Mouse (Mus musculus): ENCODE data around the gene Gm9945. TPM values are rescaled to one million over a fixed set of nuclear protein-coding genes. Genes with fewer than 3 reads are reported as not detected.

The Gm9945 gene
- polyA plus RNA-seq, 1 experiment from 2014 or later = 0.19 TPM

- DNase-seq (ENCODE audit: low spot score) (no peak), ATAC-seq (peak; percentile 18; the same call in 1 of the 2 replicates)
- Histone ChIP-seq H3K4me1 (ENCODE audit: control insufficient read depth, insufficient read depth, low read length) (peaks cover 10% of the 10 kb centered on the region), H3K4me2 (ENCODE audit: low read length) (peak overlapping the region; percentile 48), H3K36me3 (ENCODE audit: control insufficient read depth, insufficient read depth, low read length) (no peaks in the 10 kb centered on the region), H3K9ac (ENCODE audit: low read length) (no peak overlapping the region), H3K27ac (ENCODE audit: low read depth, low read length) (no peak overlapping the region), H3K9me3 (replicated peaks; ENCODE audit: control insufficient read depth, low read length) (no peaks in the 10 kb centered on the region), H3K27me3 (replicated peaks; ENCODE audit: control insufficient read depth, insufficient read depth, low read length) (peaks cover 23% of the 10 kb centered on the region), H3K4me3 (ENCODE audit: low read depth, low read length) (0 out of 2 replicates have a peak overlapping the region, but pooled peaks have one; percentile 10)
- 23% methylated on average over 16 of the region's 16 CpGs for WGBS
Measured at GRCm38 (mm10) chr11:53469294-53469967, 10.5 kb upstream of the Gm9945 start.

DNA sequence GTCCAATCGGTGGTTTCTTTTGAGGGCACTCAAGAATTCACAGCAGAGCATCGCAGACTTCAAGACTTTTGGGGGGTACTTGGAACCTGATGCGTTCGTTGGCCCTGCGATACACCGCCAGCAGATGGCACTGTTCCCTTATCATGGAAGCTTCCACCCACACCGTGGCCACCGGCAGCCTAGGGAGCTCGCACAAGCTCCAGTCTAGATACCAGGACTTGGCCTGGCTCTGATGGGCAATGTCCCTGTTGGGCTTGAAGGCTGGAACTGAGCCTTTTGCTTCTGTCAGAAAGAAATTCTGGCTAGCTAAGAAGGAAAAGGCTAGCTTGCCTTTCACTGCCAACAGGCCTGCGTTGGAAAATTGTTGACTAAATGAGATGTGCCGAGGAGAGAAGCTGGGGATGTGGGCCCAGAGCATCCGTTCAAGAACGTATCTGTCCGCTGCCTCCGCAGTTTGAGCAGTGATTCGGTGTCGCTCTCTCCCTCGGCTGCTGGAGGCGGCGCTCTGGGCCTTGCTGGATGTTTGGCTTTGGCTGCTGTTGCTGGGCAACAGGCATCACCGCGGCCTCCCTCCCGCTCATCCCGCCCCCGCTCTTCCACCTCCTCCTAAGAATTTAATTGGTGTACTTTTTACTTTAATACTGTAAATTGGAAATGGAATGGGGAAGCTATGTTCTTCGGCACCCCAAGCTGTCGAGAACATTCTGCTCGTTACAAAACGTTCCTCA lies 9.8 kb upstream of the Gm9945 start, which contains the start of gene Gm9837:
Gene Gm9837 (minus strand): TSS at position 512 of the 728 bp plus-strand sequence.
- Histone ChIP-seq H3K9me3 (replicated peaks; ENCODE audit: control insufficient read depth, low read length) (no peaks in the 10 kb centered on the region), H3K4me2 (ENCODE audit: low read length) (peak within 1 kb of the TSS; percentile 48), H3K27me3 (replicated peaks; ENCODE audit: control insufficient read depth, insufficient read depth, low read length) (peaks cover 16% of the 10 kb centered on the region), H3K9ac (ENCODE audit: low read length) (peak within 1 kb of the TSS; percentile 44; the same call in 1 of the 2 replicates), H3K27ac (ENCODE audit: low read depth, low read length) (peak within 1 kb of the TSS; percentile 2; the same call in 1 of the 2 replicates), H3K4me1 (ENCODE audit: control insufficient read depth, insufficient read depth, low read length) (peaks cover 17% of the 10 kb centered on the region), H3K36me3 (ENCODE audit: control insufficient read depth, insufficient read depth, low read length) (no peaks in the 10 kb centered on the region), H3K4me3 (ENCODE audit: low read depth, low read length) (peak within 1 kb of the TSS; percentile 10)
- peak; percentile 89 for ATAC-seq
- WGBS = 1% methylated on average over 29 of the region's 29 CpGs
- peak; percentile 96 for DNase-seq (ENCODE audit: low spot score)

GRCm38 (mm10) chr11:53472709-53473108 lies 7.3 kb upstream of the Gm9945 start:
- Histone ChIP-seq H3K36me3 (ENCODE audit: control insufficient read depth, insufficient read depth, low read length) (no peaks in the 10 kb centered on the region), H3K4me1 (ENCODE audit: control insufficient read depth, insufficient read depth, low read length) (peaks cover 15% of the 10 kb centered on the region), H3K9me3 (replicated peaks; ENCODE audit: control insufficient read depth, low read length) (no peaks in the 10 kb centered on the region), H3K4me3 (ENCODE audit: low read depth, low read length) (no peak overlapping the region), H3K27me3 (replicated peaks; ENCODE audit: control insufficient read depth, insufficient read depth, low read length) (peaks cover under 1% of the 10 kb centered on the region), H3K27ac (ENCODE audit: low read depth, low read length) (no peak overlapping the region), H3K9ac (ENCODE audit: low read length) (no peak overlapping the region), H3K4me2 (ENCODE audit: low read length) (no peak overlapping the region)
- ATAC-seq (no peak), DNase-seq (ENCODE audit: low spot score) (no peak)
- 81% methylated on average over 3 of the region's 3 CpGs for WGBS

GRCm38 (mm10) chr11:53475620-53476019 lies 4.3 kb upstream of the Gm9945 start:
- Histone ChIP-seq H3K27me3 (replicated peaks; ENCODE audit: control insufficient read depth, insufficient read depth, low read length) (peaks cover 28% of the 10 kb centered on the region), H3K4me3 (ENCODE audit: low read depth, low read length) (no peak overlapping the region), H3K4me1 (ENCODE audit: control insufficient read depth, insufficient read depth, low read length) (peaks cover 16% of the 10 kb centered on the region), H3K27ac (ENCODE audit: low read depth, low read length) (peak overlapping the region; percentile 78; the same call in 1 of the 2 replicates), H3K36me3 (ENCODE audit: control insufficient read depth, insufficient read depth, low read length) (no peaks in the 10 kb centered on the region), H3K9ac (ENCODE audit: low read length) (no peak overlapping the region; the same call in 1 of the 2 replicates), H3K9me3 (replicated peaks; ENCODE audit: control insufficient read depth, low read length) (0 out of 2 replicates have a peak, but pooled peaks cover 2% of the 10 kb centered on the region), H3K4me2 (ENCODE audit: low read length) (peak overlapping the region; percentile 33)
- DNase-seq (ENCODE audit: low spot score) (peak; percentile 73), ATAC-seq (0 out of 2 replicates have a peak, but pooled peaks have one; percentile 40)
- 18% methylated on average over 8 of the region's 8 CpGs for WGBS

DNA sequence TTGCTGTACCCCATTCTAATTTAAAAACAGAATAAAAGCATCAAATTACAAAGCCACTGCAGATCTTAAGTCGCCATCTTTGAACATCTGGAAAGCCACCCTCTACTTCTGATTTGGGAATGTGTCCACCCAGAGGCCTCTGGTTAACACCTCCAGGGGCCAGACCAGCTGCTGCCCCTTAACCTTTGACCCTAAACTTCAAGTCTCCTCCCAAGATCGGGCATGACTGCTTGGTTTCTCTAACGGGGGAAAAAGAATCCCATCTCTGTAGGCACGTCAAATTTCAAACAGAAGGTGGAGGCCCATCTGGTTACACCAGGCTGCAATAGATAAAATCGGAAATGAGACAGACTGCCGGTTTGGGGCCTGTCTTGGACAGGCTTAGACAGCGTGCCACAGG lies 2.1 kb upstream of the Gm9945 start:
- Histone ChIP-seq H3K4me2 (ENCODE audit: low read length) (no peak overlapping the region), H3K36me3 (ENCODE audit: control insufficient read depth, insufficient read depth, low read length) (no peaks in the 10 kb centered on the region), H3K27me3 (replicated peaks; ENCODE audit: control insufficient read depth, insufficient read depth, low read length) (peaks cover 36% of the 10 kb centered on the region), H3K4me1 (ENCODE audit: control insufficient read depth, insufficient read depth, low read length) (peaks cover 14% of the 10 kb centered on the region; the same call in 1 of the 2 replicates), H3K27ac (ENCODE audit: low read depth, low read length) (no peak overlapping the region), H3K9ac (ENCODE audit: low read length) (no peak overlapping the region), H3K9me3 (replicated peaks; ENCODE audit: control insufficient read depth, low read length) (0 out of 2 replicates have a peak, but pooled peaks cover 2% of the 10 kb centered on the region), H3K4me3 (ENCODE audit: low read depth, low read length) (no peak overlapping the region)
- no peak for ATAC-seq
- no peak for DNase-seq (ENCODE audit: low spot score)
- WGBS = 58% methylated on average over 7 of the region's 7 CpGs

DNA sequence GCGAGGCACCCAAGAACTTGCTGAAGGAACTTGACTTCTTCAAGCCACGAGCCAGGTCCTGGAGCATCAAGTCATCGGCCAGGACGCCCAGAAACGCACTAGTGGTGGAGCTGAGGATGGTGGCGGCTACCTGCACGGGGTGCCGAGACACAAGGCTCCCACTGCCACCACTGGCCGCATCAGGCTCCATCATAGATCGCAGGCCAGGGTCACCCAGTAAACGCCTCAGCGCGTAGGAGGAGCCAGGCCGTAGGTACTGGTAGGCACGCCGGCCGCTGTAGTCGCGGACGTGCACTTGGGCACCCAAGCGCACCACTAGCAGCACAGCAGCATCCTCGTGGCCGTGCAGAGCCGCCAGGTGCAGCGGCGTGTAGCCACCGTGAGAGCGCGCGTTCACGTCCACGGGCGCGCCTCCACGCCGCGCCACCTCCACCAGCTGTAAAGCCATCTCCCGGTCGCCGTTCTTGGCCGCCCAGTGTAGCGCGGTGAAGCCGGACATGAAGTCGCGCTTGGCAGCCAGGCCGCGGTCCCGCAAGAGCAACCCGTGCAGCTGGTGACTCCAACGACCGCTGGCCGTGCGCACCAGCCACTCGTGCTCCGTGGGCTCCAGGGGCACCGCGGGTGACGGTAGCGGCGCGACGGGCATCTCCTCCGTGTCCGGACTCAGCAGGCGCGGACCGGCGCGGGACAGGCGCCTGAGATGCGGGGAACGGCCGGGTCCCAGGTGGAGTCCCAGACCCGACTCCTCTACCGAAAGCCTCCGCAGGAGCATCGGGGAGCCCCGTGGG lies 1.4 kb upstream of the Gm9945 start:
- Histone ChIP-seq H3K4me3 (ENCODE audit: low read depth, low read length) (peak overlapping the region; percentile 39), H3K9me3 (replicated peaks; ENCODE audit: control insufficient read depth, low read length) (0 out of 2 replicates have a peak, but pooled peaks cover 2% of the 10 kb centered on the region), H3K4me2 (ENCODE audit: low read length) (peak overlapping the region; percentile 62), H3K27me3 (replicated peaks; ENCODE audit: control insufficient read depth, insufficient read depth, low read length) (peaks cover 36% of the 10 kb centered on the region), H3K27ac (ENCODE audit: low read depth, low read length) (no peak overlapping the region), H3K9ac (ENCODE audit: low read length) (peak overlapping the region; percentile 55), H3K4me1 (ENCODE audit: control insufficient read depth, insufficient read depth, low read length) (peaks cover 14% of the 10 kb centered on the region; the same call in 1 of the 2 replicates), H3K36me3 (ENCODE audit: control insufficient read depth, insufficient read depth, low read length) (no peaks in the 10 kb centered on the region)
- 5% methylated on average over 79 of the region's 79 CpGs for WGBS
- 0 out of 2 replicates have a peak, but pooled peaks have one; percentile 10 for ATAC-seq
- DNase-seq (ENCODE audit: low spot score) = peak; percentile 17

DNA sequence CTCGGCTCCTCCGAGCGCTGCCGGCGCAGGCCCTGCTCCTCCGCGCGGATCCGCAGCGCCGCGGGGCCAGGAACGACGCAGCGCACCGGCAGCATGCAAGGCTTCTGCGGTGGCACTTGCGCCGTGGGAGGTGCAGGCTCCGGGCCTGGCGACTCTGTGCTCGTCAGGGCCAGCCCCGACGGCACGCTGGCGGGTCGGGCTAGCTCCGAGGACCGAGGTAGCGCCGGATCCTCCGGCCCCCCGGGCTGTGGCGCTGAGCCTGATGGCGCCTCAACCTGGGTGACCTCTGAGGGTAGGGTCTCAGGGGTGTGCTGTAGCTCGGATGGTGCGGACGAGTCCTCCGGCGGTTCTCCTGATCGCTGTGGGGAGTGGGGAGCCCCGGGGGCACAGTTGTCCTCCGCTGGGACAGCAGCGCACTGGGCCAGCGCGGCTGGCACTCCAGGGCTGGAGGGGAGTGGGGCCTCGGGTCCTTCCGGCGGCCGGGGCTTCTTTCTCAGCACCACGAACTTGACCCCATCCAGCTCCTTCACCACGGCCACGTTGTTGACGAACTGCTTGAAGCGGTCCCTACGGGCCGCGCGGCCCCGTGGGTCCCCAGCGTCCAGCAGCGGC lies 689 bp upstream of the Gm9945 start:
- 1% methylated on average over 61 of the region's 62 CpGs for WGBS
- Histone ChIP-seq H3K4me2 (ENCODE audit: low read length) (peak overlapping the region; percentile 62), H3K9me3 (replicated peaks; ENCODE audit: control insufficient read depth, low read length) (0 out of 2 replicates have a peak, but pooled peaks cover 2% of the 10 kb centered on the region), H3K4me3 (ENCODE audit: low read depth, low read length) (peak overlapping the region; percentile 39), H3K27ac (ENCODE audit: low read depth, low read length) (0 out of 2 replicates have a peak overlapping the region, but pooled peaks have one; percentile 21), H3K36me3 (ENCODE audit: control insufficient read depth, insufficient read depth, low read length) (no peaks in the 10 kb centered on the region), H3K9ac (ENCODE audit: low read length) (peak overlapping the region; percentile 55), H3K27me3 (replicated peaks; ENCODE audit: control insufficient read depth, insufficient read depth, low read length) (peaks cover 36% of the 10 kb centered on the region), H3K4me1 (ENCODE audit: control insufficient read depth, insufficient read depth, low read length) (peaks cover 14% of the 10 kb centered on the region; the same call in 1 of the 2 replicates)
- ATAC-seq (peak; percentile 46; the same call in 1 of the 2 replicates), DNase-seq (ENCODE audit: low spot score) (peak; percentile 23)
